Mouse (Mus musculus) heart, postnatal 0 days (tissue): Measurements from ENCODE around the gene Pgap2. TPM values are rescaled to one million over a fixed set of nuclear protein-coding genes. Genes with fewer than 3 reads are reported as not detected.

ENCODE experiments used
- ATAC-seq: fragments of 200-750 bp; cut with Nextera tagmentation; 2 replicates; pipeline ENCODE4 v1.8.0; 2017; ENCODE audit warnings: low read depth, moderate number of reproducible peaks, moderate library complexity; ENCODE audit not compliant: insufficient read depth
- DNase-seq: peaks from one replicate; pipeline ENCODE4 v3.0.0-alpha.2; 2016; ENCODE audit warnings: low spot score
- H3K27ac ChIP-seq: fragments of 300-500 bp; sonication (generic); 2 replicates; pipeline ENCODE4 v1.5.1; 2014; ENCODE audit warnings: low read depth, mild to moderate bottlenecking
- H3K27me3 ChIP-seq: fragments of 300-500 bp; sonication (generic); 2 replicates; pipeline ENCODE4 v1.6.1; 2014; ENCODE audit warnings: low read length, mixed read lengths; ENCODE audit not compliant: control insufficient read depth, insufficient read depth
- H3K36me3 ChIP-seq: fragments of 300-500 bp; sonication (generic); replicated peaks from 2 replicates; pipeline ENCODE4 v1.6.1; 2014; ENCODE audit warnings: low read length, mixed read lengths; ENCODE audit not compliant: control insufficient read depth, insufficient read depth
- H3K4me1 ChIP-seq: fragments of 300-500 bp; sonication (generic); 2 replicates; pipeline ENCODE4 v1.6.1; 2014; ENCODE audit warnings: antibody characterized with exemption; ENCODE audit not compliant: control insufficient read depth, insufficient read depth
- H3K4me2 ChIP-seq: fragments of 300-500 bp; sonication (generic); 2 replicates; pipeline ENCODE4 v1.6.1; 2014; ENCODE audit warnings: low read depth, mild to moderate bottlenecking, low read length, moderate library complexity
- H3K4me3 ChIP-seq: fragments of 300-500 bp; sonication (generic); 2 replicates; pipeline ENCODE4 v1.5.1; 2014; ENCODE audit warnings: low read depth, low read length
- H3K9ac ChIP-seq: fragments of 300-500 bp; sonication (generic); replicated peaks from 2 replicates; pipeline ENCODE4 v1.6.1; 2014; ENCODE audit warnings: low read depth, low read length, mixed read lengths
- H3K9me3 ChIP-seq: fragments of 300-500 bp; sonication (generic); replicated peaks from 2 replicates; pipeline ENCODE4 v1.6.1; 2016; ENCODE audit warnings: low read length; ENCODE audit not compliant: control insufficient read depth
- CTCF ChIP-seq: IDR thresholded peaks from 2 replicates; pipeline ENCODE4 v1.5.1; 2016; ENCODE audit warnings: antibody characterized with exemption, control low read depth, low read depth
- EP300 ChIP-seq: IDR thresholded peaks from 2 replicates; pipeline ENCODE4 v1.6.1; 2016; ENCODE audit warnings: antibody characterized with exemption, low read depth
- WGBS: fragments of 180-500 bp; shearing (Covaris S2); extraction: QIAGEN DNeasy Blood & Tissue Kit; methylation state at CpG from one replicate; pipeline ENCODE4 v1.1.7; 2014; 5-methylcytosine and 5-hydroxymethylcytosine counted together
- polyA plus RNA-seq: library from polyadenylated mRNA; unstranded; fragments of >200 nt; fragmentation: Nextera tagmentation; extraction: Ambion mirVana; gene quantifications from 2 replicates; pipeline ENCODE4 v1.2.1, GENCODE M21; 2015
- total RNA-seq: library from RNA; depleted of rRNA; stranded (reverse); fragments of >200 nt; gene quantifications from 2 replicates; pipeline ENCODE4 v1.2.3, GENCODE M21; 2014; ENCODE audit warnings: low replicate concordance

Gene Pgap2
- total and polyA plus RNA-seq, 2 experiments from 2014 or later = 60.9 to 117 TPM

- Histone ChIP-seq H3K27me3 (no peaks in the 10 kb centered on the region), H3K4me2 (no peak overlapping the region), H3K9me3 (no peaks in the 10 kb centered on the region), H3K36me3 (no peaks in the 10 kb centered on the region), H3K4me3 (no peak overlapping the region), H3K4me1 (no peaks in the 10 kb centered on the region), H3K9ac (no peak overlapping the region), H3K27ac (no peak overlapping the region)
- TF ChIP-seq CTCF = no peak
- no peak for TF ChIP-seq EP300
- DNase-seq (no peak), ATAC-seq (no peak)
These were observed 8.8 kb upstream of the Pgap2 start for GRCm38 (mm10) chr7:102200996-102201785.

- H3K9ac ChIP-seq = no peak overlapping the region
- 0 out of 2 replicates have a peak, but pooled peaks cover 5% of the 10 kb centered on the region for H3K4me1 ChIP-seq
- H3K36me3 ChIP-seq = no peaks in the 10 kb centered on the region
- no peak for TF ChIP-seq CTCF
- no peak for TF ChIP-seq EP300
- H3K27ac ChIP-seq = no peak overlapping the region
- WGBS = 80% methylated on average over 3 of the region's 3 CpGs
- H3K4me2 ChIP-seq = no peak overlapping the region
- H3K4me3 ChIP-seq = no peak overlapping the region
- no peak for ATAC-seq
- no peaks in the 10 kb centered on the region for H3K27me3 ChIP-seq
- H3K9me3 ChIP-seq = no peaks in the 10 kb centered on the region
- DNase-seq = no peak
These were observed 5.6 kb upstream of the Pgap2 start for GRCm38 (mm10) chr7:102204296-102204857.

GRCm38 (mm10) chr7:102205646-102206045 is 4.4 kb upstream of the Pgap2 start:
- ATAC-seq = no peak
- H3K27ac ChIP-seq = no peak overlapping the region
- H3K9me3 ChIP-seq = no peaks in the 10 kb centered on the region
- H3K9ac ChIP-seq = no peak overlapping the region
- no peaks in the 10 kb centered on the region for H3K27me3 ChIP-seq
- no peak for DNase-seq
- H3K36me3 ChIP-seq = no peaks in the 10 kb centered on the region
- H3K4me2 ChIP-seq = no peak overlapping the region
- no peak for TF ChIP-seq EP300
- no peak for TF ChIP-seq CTCF
- WGBS = 52% methylated on average over 1 of the region's 1 CpGs
- no peak overlapping the region for H3K4me3 ChIP-seq
- 0 out of 2 replicates have a peak, but pooled peaks cover 5% of the 10 kb centered on the region for H3K4me1 ChIP-seq

GRCm38 (mm10) chr7:102208806-102209363 is 1.1 kb upstream of the Pgap2 start:
- Histone ChIP-seq H3K36me3 (no peaks in the 10 kb centered on the region), H3K4me3 (peak overlapping the region; percentile 85), H3K27me3 (no peaks in the 10 kb centered on the region), H3K4me1 (0 out of 2 replicates have a peak, but pooled peaks cover 5% of the 10 kb centered on the region), H3K9me3 (no peaks in the 10 kb centered on the region), H3K27ac (peak overlapping the region; percentile 95), H3K9ac (peak overlapping the region; percentile 65), H3K4me2 (peak overlapping the region; percentile 64)
- DNase-seq = no peak
- WGBS = 36% methylated on average over 4 of the region's 4 CpGs
- TF ChIP-seq EP300 (no peak), CTCF (no peak)
- ATAC-seq = no peak

GRCm38 (mm10) chr7:102211071-102211470 is 1.1 kb downstream of the Pgap2 start:
- H3K4me1 ChIP-seq = 0 out of 2 replicates have a peak, but pooled peaks cover 5% of the 10 kb centered on the region
- peak overlapping the region; percentile 85 for H3K4me3 ChIP-seq
- no peak for DNase-seq
- peak overlapping the region; percentile 67 for H3K4me2 ChIP-seq
- ATAC-seq = no peak
- no peaks in the 10 kb centered on the region for H3K36me3 ChIP-seq
- peak overlapping the region; percentile 95 for H3K27ac ChIP-seq
- no peaks in the 10 kb centered on the region for H3K27me3 ChIP-seq
- H3K9me3 ChIP-seq = no peaks in the 10 kb centered on the region
- TF ChIP-seq CTCF (no peak), EP300 (no peak)
- H3K9ac ChIP-seq = peak overlapping the region; percentile 43
- 57% methylated on average over 3 of the region's 3 CpGs for WGBS
